Mouse (Mus musculus): ENCODE results near the gene Zhx3.

DNA sequence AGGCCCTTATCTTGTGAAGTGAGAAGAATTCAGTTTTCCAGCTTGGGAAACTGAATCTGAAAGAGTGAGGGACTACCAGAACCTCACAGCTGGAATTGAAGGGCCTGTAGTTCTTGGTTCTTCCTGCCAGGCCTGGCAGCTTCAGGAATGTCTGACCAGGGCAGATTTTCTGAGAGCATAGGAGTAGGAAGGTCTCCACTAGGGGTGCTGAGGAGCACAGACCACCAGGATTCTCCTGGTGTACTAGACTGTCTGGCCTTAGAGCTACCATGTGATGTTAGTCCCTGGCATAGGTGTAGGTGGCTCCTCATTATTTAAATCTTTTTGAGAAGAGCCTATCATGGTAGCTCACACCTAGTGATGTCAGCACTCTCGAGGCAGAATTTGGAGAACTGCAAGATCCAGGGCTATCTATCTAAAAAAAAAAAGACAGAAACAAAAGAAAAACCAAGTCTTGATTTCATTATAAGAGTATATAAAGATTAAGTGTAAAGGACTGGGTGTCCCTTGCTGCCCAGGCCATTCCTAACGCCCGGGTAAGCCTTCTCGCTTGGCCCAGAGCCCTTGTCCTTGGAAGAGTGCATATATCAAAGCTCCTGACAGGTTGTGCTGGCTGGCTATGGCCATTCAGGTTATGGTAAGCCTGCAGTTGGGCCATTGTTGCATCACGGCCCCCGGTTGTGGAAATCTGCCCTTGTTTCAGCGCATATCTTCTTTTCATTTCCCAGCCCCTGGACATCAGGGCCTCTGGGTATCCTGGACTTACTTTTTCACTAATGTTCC, 128.6 kb downstream of the Zhx3 start:
- no peak for TF ChIP-seq GATA1 (IDR thresholded peaks at IDR 0.05; ENCODE audit: low read length)
- no peak for TF ChIP-seq TAL1 (IDR thresholded peaks at IDR 0.05; ENCODE audit: low read length)
